Mouse (Mus musculus) adrenal gland, adult 8-10 months (tissue): ENCODE results near the gene Mex3a. TPM values are rescaled to one million over a fixed set of nuclear protein-coding genes. Genes with fewer than 3 reads are reported as not detected.

Experiments used
- DNase-seq: peaks from one replicate; pipeline ENCODE4 v3.0.0; 2022
- total RNA-seq, 4 experiments: library from RNA; stranded (reverse); gene quantifications; 2 replicates each; pipeline ENCODE4 v1.2.4; 2022

Gene Mex3a
- total RNA-seq, 4 experiments from 2014 or later: 2.8 to 4.3 (median 3.9) TPM

- DNase-seq: no peak
Measured at GRCm38 (mm10) chr3:88529204-88530000, 2.8 kb upstream of the Mex3a start.

- DNase-seq: no peak
Measured at GRCm38 (mm10) chr3:88530082-88530864, 1.9 kb upstream of the Mex3a start.

- DNase-seq: peak; percentile 80
Measured at GRCm38 (mm10) chr3:88531348-88532298, 572 bp upstream of the Mex3a start.

GRCm38 (mm10) chr3:88532689-88533511, 705 bp downstream of the Mex3a start:
- DNase-seq: no peak

GRCm38 (mm10) chr3:88533706-88534105, 1.5 kb downstream of the Mex3a start:
- DNase-seq: no peak

GRCm38 (mm10) chr3:88535005-88535404, 2.8 kb downstream of the Mex3a start:
- DNase-seq: no peak

GRCm38 (mm10) chr3:88535527-88535926, 3.3 kb downstream of the Mex3a start:
- no peak for DNase-seq

GRCm38 (mm10) chr3:88536103-88536930, 4.1 kb downstream of the Mex3a start:
- DNase-seq: peak; percentile 82

- no peak for DNase-seq
Measured at GRCm38 (mm10) chr3:88537146-88537545, 5.0 kb downstream of the Mex3a start.

GRCm38 (mm10) chr3:88538271-88539145, 6.3 kb downstream of the Mex3a start:
- no peak for DNase-seq

- DNase-seq: no peak
Measured at GRCm38 (mm10) chr3:88539397-88539796, 7.2 kb downstream of the Mex3a start.

GRCm38 (mm10) chr3:88540085-88540484, 7.9 kb downstream of the Mex3a start:
- no peak for DNase-seq

GRCm38 (mm10) chr3:88541622-88542401, 9.6 kb downstream of the Mex3a start:
- DNase-seq: no peak

GRCm38 (mm10) chr3:88542486-88542885, 10.3 kb downstream of the Mex3a start:
- DNase-seq: no peak

GRCm38 (mm10) chr3:88543174-88543573, 11.0 kb downstream of the Mex3a start:
- DNase-seq: no peak

- DNase-seq: no peak
Measured at GRCm38 (mm10) chr3:88543651-88544410, 11.6 kb downstream of the Mex3a start.

- DNase-seq: no peak
Measured at GRCm38 (mm10) chr3:88544514-88544913, 12.3 kb downstream of the Mex3a start.
